Mouse (Mus musculus) embryonic fibroblast, embryonic 13.5 days (primary cell): ENCODE measurements around the gene Olfr986.

Experiments used
- CTCF ChIP-seq: IDR thresholded peaks from 2 replicates; pipeline ENCODE4 v1.5.1; 2011; ENCODE audit warnings: mild to moderate bottlenecking, control low read depth, low read length, moderate library complexity, borderline replicate concordance; ENCODE audit not compliant: insufficient read depth
- POLR2A ChIP-seq: IDR thresholded peaks from 2 replicates; pipeline ENCODE4 v1.6.1; 2011; ENCODE audit warnings: low read depth, mild to moderate bottlenecking, control low read depth, low read length, moderate library complexity

DNA sequence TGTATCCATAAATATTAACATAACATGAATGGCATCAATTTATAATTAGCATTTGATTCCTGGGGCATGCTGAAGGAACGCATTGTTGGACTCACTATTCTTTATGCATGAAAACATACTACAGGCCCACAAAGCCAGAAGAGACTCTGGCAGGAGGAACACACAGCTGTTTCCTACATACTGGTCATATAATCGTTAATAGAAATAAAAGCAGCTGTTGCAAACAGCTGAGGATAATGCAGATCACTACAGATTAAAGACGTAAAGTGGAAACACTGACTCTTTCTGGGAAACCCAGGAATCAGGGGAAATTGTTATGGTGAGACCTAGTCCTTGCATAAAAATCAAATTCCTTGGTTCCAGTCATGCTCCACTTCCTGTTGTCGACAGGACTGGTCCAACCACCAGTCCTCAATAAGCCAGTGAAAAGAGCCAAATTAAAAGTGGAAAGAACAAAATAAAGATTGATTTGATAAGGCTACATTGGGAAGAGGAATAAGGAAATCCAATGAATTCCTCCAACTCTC is 25.5 kb upstream of the Olfr986 start:
- TF ChIP-seq POLR2A: no peak
- no peak for TF ChIP-seq CTCF
